Mouse (Mus musculus) left cerebral cortex, postnatal 10 days (tissue): ENCODE results near the gene Olfr1380. TPM values are rescaled to one million over a fixed set of nuclear protein-coding genes. Genes with fewer than 3 reads are reported as not detected.
"Not testable (repeated sequence)": the region's sequence is repeated elsewhere in the genome, so short reads cannot be mapped to it uniquely, and the experiment has no call there.

Experiments used
- DNase-seq, 2 experiments: peaks; one replicate each; pipeline ENCODE4 v3.0.0; 2021 to 2022; ENCODE audit warnings: low spot score in 2 of 2, mixed read lengths in 1 of 2; ENCODE audit errors: extremely low spot score in 1 of 2
- intact Hi-C: fragments of 180-260 bp; cut with DNase I; formaldehyde crosslinking; loops from one replicate; pipeline ENCODE4 v1.15.1; 2025
- total RNA-seq, 2 experiments: library from RNA; stranded (reverse); gene quantifications; 2 replicates each; pipeline ENCODE4 v1.2.3; 2021

Olfr1380 gene
- total RNA-seq, result not detected

GRCm38 (mm10) chr11:49556578-49556977 is at the start of gene Olfr1380:
TSS of gene Olfr1380 (plus strand) at chr11:49556878.
- DNase-seq, intact Hi-C loops: not testable (repeated sequence)

GRCm38 (mm10) chr11:49518086-49518485 is 38.6 kb upstream of the Olfr1380 start:
- peak in 1 of 2 experiments; percentile 4 for DNase-seq
- intact Hi-C loops, result no loop called here

DNA sequence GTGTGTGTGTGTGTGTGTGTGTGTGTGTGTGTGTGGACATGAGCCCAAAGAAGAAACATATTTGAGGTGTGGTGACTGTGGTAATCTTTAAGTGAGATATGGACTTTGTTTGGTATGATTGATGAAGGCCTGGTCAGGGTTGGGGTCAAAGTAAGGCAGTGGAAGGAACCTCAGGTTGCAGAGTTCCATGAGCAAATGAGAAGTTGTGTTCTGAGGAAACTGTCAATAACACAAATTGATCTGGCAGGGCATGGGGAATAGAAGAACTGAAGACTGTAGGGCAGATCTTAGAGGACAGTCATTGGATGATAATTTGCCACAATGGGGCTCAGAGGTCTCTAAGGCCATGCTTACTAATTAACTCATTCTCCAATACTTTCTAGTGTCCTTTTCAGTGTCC is 37.3 kb upstream of the Olfr1380 start, which contains the start of gene Olfr1383:
Gene Olfr1383, plus strand, starts transcription at position 301 of the 400 bp plus-strand sequence.
- intact Hi-C loops, result no loop called here
- DNase-seq, result no peak

GRCm38 (mm10) chr11:49527947-49528346 is 28.7 kb upstream of the Olfr1380 start, which contains the start of gene Olfr1382:
TSS of gene Olfr1382 (plus strand) at chr11:49528247.
- DNase-seq, result no peak
- intact Hi-C loops, result no loop called here

DNA sequence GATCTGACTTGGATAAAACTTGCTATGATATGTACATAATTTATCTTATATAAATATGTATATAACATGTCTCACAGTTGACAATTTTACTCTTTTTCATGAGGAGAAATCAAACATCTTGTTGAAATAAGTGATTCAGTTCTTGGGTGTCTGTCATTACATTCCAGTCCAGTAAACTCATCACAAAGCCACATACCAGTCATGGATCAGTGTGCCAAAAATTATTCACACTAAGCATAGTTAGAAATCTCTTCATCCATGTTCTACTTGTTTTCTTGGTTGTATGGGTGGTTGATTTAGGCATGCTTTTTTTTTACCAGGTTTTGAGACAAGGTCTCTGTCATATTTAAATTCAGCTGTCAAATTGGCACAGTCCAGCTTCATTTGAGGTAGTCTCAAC is 23.9 kb upstream of the Olfr1380 start:
- DNase-seq, result no peak
- intact Hi-C loops, result no loop called here

- intact Hi-C loops, result not testable (repeated sequence)
- DNase-seq, result peak in 1 of 2 experiments; percentile 45
Observed at GRCm38 (mm10) chr11:49536631-49537030, 20.0 kb upstream of the Olfr1380 start.

DNA sequence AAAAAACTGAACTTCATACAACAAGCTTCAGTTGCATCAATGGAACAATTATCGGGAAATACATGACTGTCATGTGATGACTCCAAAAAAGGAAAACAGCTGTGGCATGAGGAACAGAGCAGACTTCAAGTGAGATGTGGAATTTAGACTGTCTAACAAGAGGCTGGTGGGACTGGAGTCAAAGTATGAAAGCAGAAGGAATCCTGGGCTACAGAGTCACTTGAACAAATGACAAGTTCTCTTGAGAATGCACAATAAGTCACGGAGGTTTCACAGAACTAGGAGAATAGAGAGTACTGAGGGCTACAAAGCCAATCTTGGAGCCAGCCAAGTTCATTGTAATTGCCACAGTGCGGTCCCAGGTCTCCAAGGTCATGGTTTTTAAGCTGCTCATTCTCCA is 13.5 kb upstream of the Olfr1380 start, which contains the start of gene Olfr1381:
Gene Olfr1381, plus strand, starts transcription at position 301 of the 400 bp plus-strand sequence.
- intact Hi-C loops, result not testable (repeated sequence)

DNA sequence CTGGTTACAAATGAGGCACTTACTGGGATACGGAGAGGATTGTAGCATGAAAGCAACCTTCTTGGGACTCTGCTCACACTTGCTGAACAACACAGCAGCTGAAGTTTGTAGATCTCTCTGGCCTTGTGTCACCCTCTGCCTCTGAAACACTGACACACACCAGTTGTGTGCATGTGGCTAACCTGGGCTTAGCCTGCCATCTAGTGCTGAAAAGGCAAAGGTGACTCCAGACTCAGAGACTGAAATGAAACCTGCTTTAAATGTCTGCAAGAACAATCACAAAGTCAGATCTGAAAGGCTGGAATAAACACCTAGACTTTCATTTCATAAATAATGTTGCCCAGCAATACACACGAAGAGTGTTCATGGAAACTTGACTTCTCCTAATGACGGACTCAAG is 2.6 kb upstream of the Olfr1380 start:
- intact Hi-C loops, result not testable (repeated sequence)
- DNase-seq, result peak in 1 of 2 experiments; percentile 3

More for the DNA sequence above, 13.5 kb upstream of the Olfr1380 start, which contains the start of gene Olfr1381:
- DNase-seq, result not testable (repeated sequence)

- DNase-seq, intact Hi-C loops: not testable (repeated sequence)
Observed at GRCm38 (mm10) chr11:49575054-49575453, 18.4 kb downstream of the Olfr1380 start.

DNA sequence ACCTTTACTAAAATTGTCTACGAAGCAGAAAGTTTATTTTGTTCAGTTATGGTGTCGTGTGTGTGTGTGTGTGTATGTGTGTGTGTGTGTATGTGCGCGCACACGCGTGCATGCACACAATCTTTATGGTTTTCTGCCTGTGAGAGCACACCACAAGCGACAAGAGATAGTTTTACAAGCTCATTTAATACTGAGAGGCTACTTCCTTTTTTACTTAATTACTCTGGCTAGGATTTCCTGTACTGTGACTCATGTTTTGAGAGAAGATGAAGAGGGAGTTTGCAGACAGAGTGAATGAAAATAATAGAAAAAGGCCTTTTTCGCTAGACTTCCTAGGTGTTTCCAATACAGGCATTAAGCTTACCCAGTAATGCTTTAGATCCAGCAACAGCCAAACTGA is 23.8 kb downstream of the Olfr1380 start:
- DNase-seq, intact Hi-C loops: not testable (repeated sequence)

DNA sequence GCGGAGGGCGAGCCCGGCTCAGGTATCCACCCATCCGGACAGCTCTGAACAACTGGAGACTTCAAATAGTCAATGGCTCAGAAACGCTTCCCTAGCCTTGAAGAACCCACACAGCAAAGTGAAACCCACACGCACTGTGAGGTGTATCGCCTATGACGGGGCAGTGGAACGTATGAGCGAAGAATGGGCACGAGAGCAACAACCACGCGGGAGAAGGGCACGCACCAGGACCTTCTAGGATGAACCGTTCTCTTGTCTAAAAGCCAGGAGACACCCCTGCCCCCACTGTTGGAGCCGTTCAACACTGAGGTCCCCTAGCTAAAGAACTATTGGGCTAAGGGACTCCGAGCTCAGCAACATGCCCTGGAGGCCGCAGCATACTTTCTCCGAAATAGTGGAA is 33.5 kb downstream of the Olfr1380 start:
- intact Hi-C loops, result no loop called here

GRCm38 (mm10) chr11:49597149-49597548 is 40.5 kb downstream of the Olfr1380 start:
- intact Hi-C loops, result not testable (repeated sequence)

More for the DNA sequence above, 33.5 kb downstream of the Olfr1380 start:
- no peak for DNase-seq

GRCm38 (mm10) chr11:49608306-49608705 is 51.6 kb downstream of the Olfr1380 start:
- intact Hi-C loops, DNase-seq: not testable (repeated sequence)

More at GRCm38 (mm10) chr11:49597149-49597548, 40.5 kb downstream of the Olfr1380 start:
- not testable (repeated sequence) for DNase-seq

DNA sequence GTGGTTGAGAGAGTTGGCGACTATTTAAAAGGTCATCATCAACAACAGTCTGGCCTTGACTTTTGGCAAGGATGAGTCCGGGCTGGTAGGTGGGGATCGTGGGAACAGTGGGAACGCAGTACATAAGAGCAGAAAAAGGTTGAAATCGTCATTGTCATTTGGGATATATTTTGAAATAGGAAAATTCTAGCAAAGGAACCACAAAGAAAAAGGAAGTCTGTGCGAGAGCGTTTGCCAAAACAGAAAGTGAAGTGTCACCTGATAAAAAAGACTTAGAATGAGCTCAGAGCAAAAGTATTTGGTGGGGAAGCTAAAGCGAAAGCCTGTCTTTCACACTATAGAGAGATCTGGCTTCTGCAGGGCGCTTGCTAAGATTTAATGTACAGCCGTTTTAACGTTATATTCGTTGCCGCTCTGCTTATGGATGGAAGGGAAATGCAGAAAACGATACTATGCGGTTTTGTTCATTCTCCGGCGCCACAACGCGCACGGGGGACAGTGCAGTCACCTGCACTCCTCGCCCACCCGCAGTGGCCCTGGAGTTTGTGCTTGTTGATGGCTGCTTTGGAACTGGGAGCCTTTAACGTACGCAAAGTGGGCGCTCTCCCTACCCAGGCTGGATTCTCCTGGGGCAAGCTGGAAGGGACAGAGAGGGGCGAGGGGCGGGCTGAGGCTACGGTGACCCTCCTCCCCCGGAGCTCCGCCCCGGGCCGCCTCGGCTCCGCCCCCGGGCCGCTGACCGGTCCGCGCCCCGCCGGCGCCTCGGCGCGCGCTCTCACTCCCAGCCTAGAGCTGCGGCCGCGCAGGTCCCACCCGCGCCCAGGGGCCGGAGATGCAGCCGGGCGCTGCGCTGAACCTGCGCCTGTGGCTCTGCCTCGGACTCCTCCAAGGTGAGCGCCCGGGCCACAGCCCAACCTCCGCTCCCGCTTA is 52.5 kb downstream of the Olfr1380 start, which contains the start of gene Flt4:
Gene Flt4, plus strand, starts transcription at position 326 of the 930 bp plus-strand sequence.
- intact Hi-C loops, result not testable (repeated sequence)
- peak in 1 of 2 experiments; percentile 36 for DNase-seq

DNA sequence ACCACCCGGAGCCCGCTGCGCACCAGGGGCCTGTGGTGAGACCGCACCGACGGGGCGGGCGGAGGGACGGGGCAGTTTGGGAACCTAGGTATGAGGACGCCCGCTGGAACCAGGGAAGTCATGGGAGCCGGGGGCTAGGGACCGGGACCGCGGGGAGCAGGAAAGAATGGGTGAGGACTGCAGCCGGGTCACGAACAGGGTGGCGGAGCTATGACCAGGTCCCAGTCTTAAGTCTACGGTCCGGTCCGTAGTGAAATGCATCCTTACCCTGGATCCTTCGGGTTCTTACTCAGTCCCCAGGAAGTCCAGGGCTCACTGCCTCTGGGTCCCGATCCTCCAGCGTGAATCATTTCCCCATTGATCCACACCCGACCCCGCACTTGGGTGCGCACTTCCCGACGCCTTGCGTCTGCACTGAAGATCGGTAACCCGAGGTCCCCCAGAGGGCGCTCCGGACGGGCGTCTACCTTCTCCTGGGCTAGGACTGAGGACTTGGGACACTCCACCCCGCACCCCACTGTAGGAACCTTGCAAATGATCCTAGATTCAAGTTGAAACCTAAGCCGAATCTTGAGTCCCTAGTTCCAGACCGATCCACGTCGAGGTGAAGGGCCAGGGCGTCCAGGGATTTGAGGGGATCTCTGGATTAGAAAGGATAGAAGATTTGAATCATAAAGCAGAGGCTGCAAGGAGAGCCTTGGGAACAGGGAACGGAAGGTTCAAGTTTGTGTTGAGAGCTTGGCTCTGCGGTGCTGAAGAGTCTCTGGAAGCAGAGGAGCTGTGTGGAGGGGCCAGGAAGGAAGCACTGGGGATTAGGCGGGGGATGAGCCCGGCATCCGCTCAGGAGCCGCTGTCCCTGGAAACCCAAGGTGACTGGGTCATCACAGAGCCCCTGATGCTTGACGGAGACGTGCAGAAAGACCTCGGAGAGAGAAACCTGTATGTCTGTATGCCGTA is 53.5 kb downstream of the Olfr1380 start:
- DNase-seq, result peak in 1 of 2 experiments; percentile 57
- intact Hi-C loops, result not testable (repeated sequence)

GRCm38 (mm10) chr11:49611349-49611748 is 54.7 kb downstream of the Olfr1380 start:
- intact Hi-C loops, DNase-seq: not testable (repeated sequence)

- DNase-seq, result no peak
- intact Hi-C loops, result no loop called here
Observed at GRCm38 (mm10) chr11:49612154-49612553, 55.5 kb downstream of the Olfr1380 start.

- intact Hi-C loops, result no loop called here
- peak in 1 of 2 experiments; percentile 41 for DNase-seq
Observed at GRCm38 (mm10) chr11:49613349-49613748, 56.7 kb downstream of the Olfr1380 start.
